Comparison of ENCODE assay signal across 8 mouse cellular contexts in the genomic region with DNA sequence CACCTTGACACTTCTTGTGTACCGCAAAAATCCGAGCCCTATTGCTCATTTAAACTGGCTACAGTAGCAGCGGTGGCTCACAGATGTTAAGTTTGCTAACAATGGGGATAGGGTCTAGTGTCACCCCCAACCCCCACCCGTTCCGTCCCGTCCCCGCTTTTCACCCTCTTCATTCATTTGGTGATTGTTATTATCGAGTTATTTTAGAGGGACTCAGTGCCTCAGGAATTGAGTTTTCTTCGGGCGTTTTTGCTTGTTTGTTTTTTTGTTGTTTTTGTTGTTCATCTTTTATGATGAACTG. TPM values are rescaled to one million over a fixed set of nuclear protein-coding genes. Genes with fewer than 3 reads are reported as not detected.
A peak's percentile ranks its signal among the peaks of the same experiment; 100 is the strongest.
DNase-seq lines count a peak whose midpoint lies in the region; ATAC-seq and TF ChIP-seq lines count a peak whose summit lies in the region.

No protein-coding gene starts in this region.

- peak overlapping the region; percentile 83 for H3K4me3 ChIP-seq in gastrocnemius, adult 2 months
- H3K4me3 ChIP-seq in spleen, adult 2 months (ENCODE audit: extremely low read depth, insufficient read depth, insufficient read length), result peak overlapping the region; percentile 88
- peak overlapping the region; percentile 73 for H3K4me3 ChIP-seq in limb, embryonic 15.5 days
- H3K4me3 ChIP-seq in testis, adult 2 months (ENCODE audit: control insufficient read depth, low read depth, low read length), result peak overlapping the region; percentile 98

- no peak for DNase-seq in gastrocnemius, adult 2 months
- no peak for DNase-seq in gastrocnemius, postnatal 36 days
- no peak for DNase-seq in spleen, adult 2 months (ENCODE audit: low read depth in 1 of 2, low spot score in 2 of 2)
- no peak for DNase-seq in spleen, postnatal 4 days (ENCODE audit: low spot score in 2 of 2)
- DNase-seq in frontal cortex, postnatal 36 days (ENCODE audit: low spot score in 2 of 2), result no peak
- DNase-seq in T-cell, adult 2 months (ENCODE audit: low spot score), result no peak

- peaks cover 8% of the 10 kb centered on the region; the same call in 1 of the 2 replicates for H3K36me3 ChIP-seq in spleen, adult 2 months (ENCODE audit: control insufficient read depth, insufficient read depth, low read length)
- peaks cover 18% of the 10 kb centered on the region for H3K36me3 ChIP-seq in limb, embryonic 15.5 days
- no peaks in the 10 kb centered on the region for H3K36me3 ChIP-seq in testis, adult 2 months (ENCODE audit: control insufficient read depth, insufficient read depth, low read length)

- no peaks in the 10 kb centered on the region for H3K27me3 ChIP-seq in spleen, adult 2 months (ENCODE audit: control insufficient read depth, insufficient read depth, low read length)
- no peaks in the 10 kb centered on the region for H3K27me3 ChIP-seq in limb, embryonic 15.5 days
- no peaks in the 10 kb centered on the region for H3K27me3 ChIP-seq in testis, adult 2 months (ENCODE audit: control insufficient read depth, insufficient read depth, low read length)

- peak overlapping the region; percentile 68 for H3K9ac ChIP-seq in limb, embryonic 15.5 days

- TF ChIP-seq POLR2A in spleen, adult 2 months (IDR thresholded peaks at IDR 0.05; ENCODE audit: low read depth, low read length), result no peak
- TF ChIP-seq POLR2A in testis, adult 2 months (IDR thresholded peaks at IDR 0.05; ENCODE audit: control insufficient read depth, low read depth, low read length), result no peak

- H3K9me3 ChIP-seq in limb, embryonic 15.5 days, result no peaks in the 10 kb centered on the region

- H3K27ac ChIP-seq in gastrocnemius, adult 2 months, result peak overlapping the region; percentile 92
- no peak overlapping the region for H3K27ac ChIP-seq in spleen, adult 2 months (ENCODE audit: insufficient read depth, low read length)
- H3K27ac ChIP-seq in limb, embryonic 15.5 days, result peak overlapping the region; percentile 92
- H3K27ac ChIP-seq in testis, adult 2 months (ENCODE audit: control insufficient read depth, insufficient read depth, low read depth, low read length), result peak overlapping the region; percentile 97

- H3K4me2 ChIP-seq in limb, embryonic 15.5 days, result peak overlapping the region; percentile 54

- no peak for TF ChIP-seq CTCF in gastrocnemius, adult 2 months (IDR thresholded peaks at IDR 0.05)
- TF ChIP-seq CTCF in spleen, adult 2 months (IDR thresholded peaks at IDR 0.05; ENCODE audit: extremely low read depth, insufficient read depth, insufficient read length, insufficient replicate concordance), result no peak
- TF ChIP-seq CTCF in testis, adult 2 months (IDR thresholded peaks at IDR 0.05; ENCODE audit: control insufficient read depth, insufficient read depth, insufficient replicate concordance, low read depth, low read length), result no peak

- intact Hi-C loops in gastrocnemius, adult 2 months (cut with DNase I), result loop anchor here (2.0 kb wide), 1 partner anchor 30 kb away; no protein-coding TSS in a partner anchor
- intact Hi-C loops in gastrocnemius, postnatal 36 days (cut with DNase I), result no loop called here

- no peaks in the 10 kb centered on the region for H3K4me1 ChIP-seq in spleen, adult 2 months (ENCODE audit: control insufficient read depth, insufficient read depth, insufficient read length)
- H3K4me1 ChIP-seq in limb, embryonic 15.5 days, result peaks cover 5% of the 10 kb centered on the region; the same call in 1 of the 2 replicates
- peaks cover 2% of the 10 kb centered on the region; the same call in 1 of the 2 replicates for H3K4me1 ChIP-seq in testis, adult 2 months (ENCODE audit: control insufficient read depth, insufficient read depth, low read length)

- 2% methylated on average over 10 of the region's 10 CpGs for WGBS in spleen, adult 2 months
- WGBS in limb, embryonic 15.5 days, result under 1% methylated on average over 10 of the region's 10 CpGs

- no peak for ATAC-seq in limb, embryonic 15.5 days (ENCODE audit: insufficient number of reproducible peaks, low FRiP score, low TSS enrichment, low read depth)

RNA-seq across cellular contexts. Expression of a gene that starts 0.8 kb away (rescaled TPM):
- total RNA-seq in gastrocnemius, adult 2 months (2021), result 1 to 10 TPM; 1.6 to 2.1 TPM
- 1 to 10 TPM; 1.8 to 1.9 TPM for total RNA-seq in gastrocnemius, postnatal 36 days (2021)
- polyA plus RNA-seq in spleen, adult 2 months (2012; rRNA removed), result 0.69 and 0.84 TPM in 2 replicates
- 27.9 and 29.1 TPM in 2 replicates for polyA plus RNA-seq in limb, embryonic 15.5 days (2015; fragmentation: Nextera tagmentation; extraction: Ambion mirVana)
- 6.3 and 9.1 TPM in 2 replicates for polyA plus RNA-seq in testis, adult 2 months (2012; rRNA removed)

RNA-seq across cellular contexts. Expression of a gene that starts 28.7 kb away (rescaled TPM):
- total RNA-seq in gastrocnemius, adult 2 months (2021), result 10 to 100 TPM; 18.0 to 20.6 TPM
- total RNA-seq in gastrocnemius, postnatal 36 days (2021), result 10 to 100 TPM; 14.4 to 17.8 TPM
- 3.5 and 3.6 TPM in 2 replicates for polyA plus RNA-seq in spleen, adult 2 months (2012; rRNA removed)
- polyA plus RNA-seq in limb, embryonic 15.5 days (2015; fragmentation: Nextera tagmentation; extraction: Ambion mirVana), result 91.1 and 91.3 TPM in 2 replicates
- 9.2 and 9.8 TPM in 2 replicates for polyA plus RNA-seq in testis, adult 2 months (2012; rRNA removed)
